Mouse (Mus musculus) kidney, embryonic 15.5 days (tissue): ENCODE results near the gene Cpd. TPM values are rescaled to one million over a fixed set of nuclear protein-coding genes. Genes with fewer than 3 reads are reported as not detected.

ENCODE experiments used
- polyA plus RNA-seq: library from polyadenylated mRNA; unstranded; fragments of >200 nt; fragmentation: Nextera tagmentation; extraction: Ambion mirVana; gene quantifications from 2 replicates; pipeline ENCODE4 v1.2.1, GENCODE M21; 2015

Cpd gene
- polyA plus RNA-seq, 1 experiment from 2014 or later = 16.8 TPM

Other genes starting within 250 kb of the Cpd start
- 44.2 and 48.3 TPM in 2 replicates for gene Abr, start 224.7 kb downstream of the Cpd start, polyA plus RNA-seq
- gene Bhlha9, start 174.5 kb downstream of the Cpd start, polyA plus RNA-seq = 0.30 and 0.54 TPM in 2 replicates
- 1.2 and 2.1 TPM in 2 replicates for gene Trarg1, start 167.2 kb downstream of the Cpd start, polyA plus RNA-seq
- 26.3 and 31.9 TPM in 2 replicates for gene Gosr1, start 83.4 kb downstream of the Cpd start, polyA plus RNA-seq
- gene Tmigd1, start 55.1 kb upstream of the Cpd start, polyA plus RNA-seq = 1.7 and 2.8 TPM in 2 replicates
- gene Blmh, start 77.8 kb upstream of the Cpd start, polyA plus RNA-seq = 175 and 176 TPM in 2 replicates
- gene Slc6a4, start 151.6 kb upstream of the Cpd start, polyA plus RNA-seq = 1.6 and 2.1 TPM in 2 replicates
- 75.1 and 77.7 TPM in 2 replicates for gene Nsrp1, start 231.4 kb upstream of the Cpd start, polyA plus RNA-seq